Mouse (Mus musculus) inflammation-experienced regulatory T-cells, adult 6 months (primary cell): ENCODE measurements around the gene P2ry4. TPM values are rescaled to one million over a fixed set of nuclear protein-coding genes. Genes with fewer than 3 reads are reported as not detected.
A peak's percentile ranks its signal among the peaks of the same experiment; 100 is the strongest.

ENCODE experiments used
- ATAC-seq: one replicate; pipeline ENCODE4 v1.8.0; 2017
- polyA plus RNA-seq, 3 experiments: library from polyadenylated mRNA; unstranded; fragments of 100-300 nt; shearing (Covaris generic); gene quantifications; one replicate each; pipeline ENCODE4 v1.2.1; 2017

The P2ry4 gene
- polyA plus RNA-seq, result under 1 TPM in 1 of 3 experiments, not detected in 2; 0.16 TPM

DNA sequence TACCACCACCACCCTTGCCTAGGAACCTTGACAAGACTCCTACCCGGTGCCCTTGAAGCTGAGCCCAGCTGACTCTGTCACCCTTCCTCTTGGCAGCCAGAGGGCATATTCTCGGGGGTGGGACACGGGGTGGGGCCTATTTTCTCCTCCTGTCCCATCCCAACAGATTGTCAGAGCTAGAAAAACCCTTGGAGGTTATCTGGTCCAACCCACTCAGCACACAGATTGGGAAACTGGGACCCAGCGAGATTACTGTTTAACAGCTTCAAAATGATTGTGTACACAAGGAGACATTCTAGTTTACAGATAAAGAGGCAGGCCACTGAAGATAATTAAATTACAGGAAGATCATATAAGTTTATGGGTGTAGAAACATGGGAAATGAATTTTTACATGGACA, at the start of gene P2ry4:
Gene P2ry4 (minus strand): TSS at position 79 of the 400 bp plus-strand sequence.
- ATAC-seq, result no peak

- no peak for ATAC-seq
Measured at GRCm38 (mm10) chrX:100638477-100638876, 43.8 kb upstream of the P2ry4 start.

DNA sequence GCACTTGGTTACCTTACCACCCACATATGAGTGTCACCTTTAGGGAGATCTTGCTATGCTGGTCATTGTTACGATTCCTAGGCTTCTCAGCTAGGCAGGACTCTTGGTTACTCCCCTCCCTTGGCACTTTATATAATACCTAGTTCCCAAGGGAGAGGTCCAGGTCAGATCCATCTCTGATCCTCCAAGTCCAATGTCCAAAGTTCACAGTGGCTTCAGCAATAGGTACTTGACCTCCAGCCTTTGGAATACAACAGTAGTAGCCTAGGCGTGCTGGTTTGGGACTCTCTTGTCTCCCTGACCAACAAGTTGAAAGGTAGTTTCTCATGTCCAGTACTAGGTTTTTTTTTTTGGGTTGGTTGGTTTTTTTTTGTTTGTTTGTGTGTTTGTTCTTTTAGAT, 34.4 kb upstream of the P2ry4 start:
- ATAC-seq, result no peak

DNA sequence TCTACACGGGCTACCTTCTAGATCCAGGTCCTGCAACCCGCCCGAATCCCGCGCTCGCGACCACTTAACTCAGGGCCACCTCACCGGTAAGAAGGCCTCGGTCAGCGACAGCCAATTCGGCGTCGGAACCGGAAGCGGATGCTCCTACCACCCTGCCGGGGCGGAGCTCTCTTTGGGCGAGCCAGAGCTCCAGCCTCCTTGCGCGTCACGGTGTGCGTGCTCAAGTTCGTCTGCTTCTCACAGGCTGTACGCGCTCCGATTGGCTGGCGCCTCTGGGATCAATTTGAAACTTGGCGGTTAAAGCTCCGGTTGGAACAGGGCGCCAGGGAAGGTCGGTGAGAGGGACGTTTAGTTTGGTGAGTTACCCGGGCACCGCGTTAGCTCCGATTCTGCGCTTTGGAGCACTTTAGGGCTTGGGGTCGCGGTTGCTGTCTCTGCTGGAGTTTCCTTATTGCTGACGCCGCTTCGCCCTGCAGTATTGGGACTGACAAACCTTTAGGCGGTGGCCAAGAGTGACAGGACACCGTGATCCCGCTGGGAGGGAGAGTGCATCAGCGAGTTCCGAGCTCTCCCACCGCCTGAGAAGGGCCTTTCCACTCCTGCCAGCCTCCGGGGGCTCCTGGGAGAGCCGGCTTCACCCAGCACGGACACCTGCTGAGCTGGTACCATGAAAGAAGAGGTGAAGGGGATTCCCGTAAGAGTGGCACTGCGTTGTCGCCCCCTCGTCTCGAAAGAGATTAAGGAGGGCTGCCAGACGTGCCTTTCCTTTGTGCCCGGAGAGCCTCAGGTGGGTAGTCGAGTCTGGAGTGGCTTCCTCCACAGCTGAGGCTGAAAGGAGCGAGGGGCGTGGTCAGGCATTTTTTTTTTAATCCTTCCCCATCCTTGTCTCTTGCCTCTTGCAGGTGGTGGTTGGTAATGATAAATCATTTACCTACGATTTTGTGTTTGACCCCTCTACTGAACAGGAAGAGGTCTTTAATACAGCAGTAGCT, 31.4 kb upstream of the P2ry4 start, which contains the start of gene Pdzd11:
Gene Pdzd11 (minus strand): TSS at position 767 of the 992 bp plus-strand sequence.
- peak; percentile 100 for ATAC-seq

- ATAC-seq, result no peak
Measured at GRCm38 (mm10) chrX:100625546-100625801, 30.8 kb upstream of the P2ry4 start, which contains the start of gene Kif4. Gene Kif4, plus strand, starts transcription at chrX:100625737.

DNA sequence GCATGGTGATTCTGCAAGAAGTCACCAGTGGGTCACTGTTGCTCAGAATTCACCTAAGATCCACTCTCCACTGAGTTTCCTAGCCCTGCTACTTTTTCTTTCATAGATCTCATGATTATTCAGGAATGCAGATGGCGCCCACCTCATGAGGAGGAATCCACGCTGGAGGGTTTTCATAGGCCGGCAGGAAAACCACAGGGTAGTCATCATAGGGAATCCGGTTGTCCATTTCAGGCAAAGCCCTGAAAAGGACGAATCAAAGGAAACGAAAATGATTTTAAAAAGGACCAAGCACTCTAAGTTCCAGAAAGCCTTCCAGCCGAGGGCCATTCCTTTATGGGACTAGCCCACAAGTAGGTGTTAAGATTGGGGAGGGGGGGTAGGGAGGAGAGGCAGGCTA, 30.5 kb upstream of the P2ry4 start:
- ATAC-seq, result no peak

GRCm38 (mm10) chrX:100624242-100624641, 29.6 kb upstream of the P2ry4 start:
- no peak for ATAC-seq

GRCm38 (mm10) chrX:100621366-100621765, 26.7 kb upstream of the P2ry4 start:
- ATAC-seq, result no peak

GRCm38 (mm10) chrX:100618488-100618887, 23.8 kb upstream of the P2ry4 start:
- ATAC-seq, result no peak

DNA sequence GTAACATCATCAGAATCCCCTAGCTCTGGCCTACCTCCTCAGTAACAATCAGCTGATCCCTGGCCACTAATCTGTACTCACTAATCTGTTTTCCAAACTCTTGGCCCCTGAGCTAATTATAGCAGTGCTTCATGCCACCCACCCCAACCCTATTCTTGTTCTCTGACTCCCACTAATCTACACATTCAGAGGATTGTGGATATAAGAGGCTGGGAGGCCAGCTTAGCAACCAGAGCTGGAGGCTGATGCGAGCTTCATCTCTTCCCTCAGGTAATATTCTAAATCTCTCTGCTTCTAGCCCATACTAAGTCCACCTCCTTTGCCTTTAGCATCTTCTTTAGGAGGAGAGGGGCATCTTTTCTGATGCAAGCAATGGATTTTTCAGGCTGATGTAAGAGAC, 10.6 kb upstream of the P2ry4 start, which contains the start of gene Arr3:
Gene Arr3 (plus strand): TSS at position 184 of the 400 bp plus-strand sequence.
- ATAC-seq, result no peak

DNA sequence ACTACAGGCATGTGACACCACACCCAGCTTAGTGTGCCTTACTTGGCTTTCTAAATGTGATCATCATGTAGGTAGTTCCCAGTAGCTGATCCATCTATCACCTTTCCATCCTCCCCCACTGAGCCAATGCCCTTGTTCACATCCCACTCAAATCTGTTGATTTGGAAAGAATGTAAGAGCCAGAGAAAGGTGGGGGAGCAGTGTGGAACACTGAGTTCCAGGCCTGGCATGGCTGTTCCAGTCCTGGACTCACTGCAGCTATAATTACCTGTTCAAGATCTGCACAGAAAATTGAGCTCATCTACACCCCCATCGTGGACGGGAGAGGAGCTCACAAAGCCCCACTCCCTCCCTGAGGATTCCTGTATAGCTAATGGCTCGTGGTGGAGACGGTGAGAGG, 5.1 kb upstream of the P2ry4 start:
- no peak for ATAC-seq

- ATAC-seq, result no peak
Measured at GRCm38 (mm10) chrX:100597439-100597838, 2.8 kb upstream of the P2ry4 start.

GRCm38 (mm10) chrX:100571951-100572350, 22.7 kb downstream of the P2ry4 start, which contains the start of gene Awat1:
Gene Awat1, plus strand, starts transcription at chrX:100572251.
- ATAC-seq, result no peak

DNA sequence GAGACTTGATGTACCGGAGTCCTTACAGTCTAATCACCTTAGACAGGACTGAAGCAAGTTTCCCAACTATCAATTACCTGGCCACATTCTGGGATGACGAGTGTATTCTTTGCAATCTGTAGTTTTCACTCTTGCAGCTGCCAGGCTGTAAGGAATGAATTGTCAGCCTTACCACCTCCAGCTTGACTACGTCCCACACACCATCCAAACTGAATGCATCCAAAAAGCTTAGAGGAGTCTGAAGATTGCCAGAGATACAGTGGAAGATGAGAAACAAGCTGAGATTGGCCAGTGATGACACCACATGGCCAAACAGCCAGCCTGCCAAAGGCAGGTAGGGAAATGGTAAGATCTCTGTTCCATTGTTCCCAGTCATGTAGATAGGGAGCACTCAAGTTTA, 29.0 kb downstream of the P2ry4 start:
- no peak for ATAC-seq

DNA sequence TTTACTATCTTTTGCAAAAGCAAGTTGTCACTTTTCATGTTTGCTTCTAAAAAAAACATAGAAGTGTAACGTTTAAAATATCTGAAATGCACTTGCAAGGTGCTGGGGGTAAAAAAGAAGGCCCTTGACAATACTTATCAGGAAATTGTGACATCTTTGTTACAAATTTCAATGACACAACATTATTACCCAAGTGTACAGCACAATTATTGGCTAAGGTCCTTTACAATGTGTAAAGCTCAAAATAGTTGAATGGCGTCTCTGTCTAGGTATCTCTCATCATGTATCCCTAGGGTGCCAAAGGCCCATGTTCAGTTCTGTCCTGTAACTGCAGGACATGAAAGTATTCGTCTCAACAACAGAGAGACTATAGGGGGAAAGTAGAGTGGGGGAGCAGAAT, 38.6 kb downstream of the P2ry4 start:
- ATAC-seq, result no peak

Other genes with a start within 250 kb of the P2ry4 start
- not detected for gene Otud6a, start 165.9 kb downstream of the P2ry4 start, polyA plus RNA-seq
- under 1 TPM; 0.65 to 0.98 (median 0.77) TPM for gene Awat2, start 152.2 kb downstream of the P2ry4 start, polyA plus RNA-seq
- 10 to 100 TPM; 72.8 to 90.9 (median 83.2) TPM for gene Igbp1, start 100.6 kb downstream of the P2ry4 start, polyA plus RNA-seq
- not detected for gene Dgat2l6, start 70.0 kb downstream of the P2ry4 start, polyA plus RNA-seq
- gene Awat1, start 22.6 kb downstream of the P2ry4 start, polyA plus RNA-seq, result not detected
- not detected for gene Arr3, start 10.6 kb upstream of the P2ry4 start, polyA plus RNA-seq
- 10 to 100 TPM in 1 of 3 experiments, 1 to 10 TPM in 2; 1.9 to 19.0 (median 2.4) TPM for gene Kif4, start 30.9 kb upstream of the P2ry4 start, polyA plus RNA-seq
- 10 to 100 TPM; 48.5 to 78.3 (median 60.0) TPM for gene Pdzd11, start 31.7 kb upstream of the P2ry4 start, polyA plus RNA-seq
- not detected for gene Gdpd2, start 135.0 kb upstream of the P2ry4 start, polyA plus RNA-seq
- 1 to 10 TPM; 1.3 to 7.7 (median 4.5) TPM for gene Dlg3, start 172.9 kb upstream of the P2ry4 start, polyA plus RNA-seq